Mouse (Mus musculus) layer of hippocampus, adult 9-11 months (tissue): Measurements from ENCODE around the gene Gm28635.
A peak's percentile ranks its signal among the peaks of the same experiment; 100 is the strongest.

ENCODE experiments used
- DNase-seq: peaks from one replicate; pipeline ENCODE4 v3.0.0; 2022

The Gm28635 gene

DNA sequence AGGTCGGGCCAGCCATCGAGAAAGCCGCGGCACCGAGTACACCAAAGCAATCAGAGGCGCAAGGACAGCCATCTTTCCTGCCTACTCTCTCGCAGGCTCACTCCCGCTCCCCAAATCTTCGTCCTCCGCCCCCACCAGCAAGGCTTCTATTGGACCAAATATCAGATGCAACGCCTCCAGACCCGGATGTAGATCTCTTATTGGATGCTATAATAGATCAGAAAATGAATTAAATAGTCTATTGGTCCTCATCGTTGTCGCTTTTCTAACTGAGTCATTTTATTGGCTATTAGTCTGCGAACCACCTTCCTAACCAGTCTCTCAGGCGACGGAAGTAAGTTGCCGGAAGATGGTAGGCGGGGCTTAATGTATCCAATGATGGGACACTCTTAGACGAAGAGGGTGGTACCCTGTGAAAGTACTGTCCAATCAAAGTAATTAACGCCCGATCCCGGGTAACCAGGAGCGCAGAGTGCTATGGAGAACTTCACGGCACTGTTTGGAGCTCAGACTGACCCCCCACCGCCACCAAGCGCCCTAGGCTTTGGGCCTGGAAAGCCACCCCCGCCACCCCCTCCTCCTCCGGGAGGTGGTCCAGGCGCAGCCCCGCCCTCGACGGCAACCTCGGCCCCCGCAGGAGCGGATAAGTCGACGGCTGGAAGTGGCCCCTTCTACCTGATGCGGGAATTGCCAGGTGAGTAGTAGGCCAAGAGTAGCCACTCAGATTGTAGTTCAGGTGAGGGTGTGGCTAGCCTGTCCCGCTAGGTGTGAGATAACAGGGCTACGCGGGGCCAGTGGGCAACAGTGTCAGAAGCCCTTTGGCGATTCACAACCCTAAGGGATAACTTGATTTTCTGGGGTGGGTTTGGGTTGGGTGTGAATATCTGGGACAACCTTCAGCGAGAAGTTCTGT lies at the start of gene Gm28635, which contains the start of gene Med19:
Gene Gm28635, minus strand, starts transcription at position 74 of the 913 bp plus-strand sequence.
Gene Med19, plus strand, starts transcription at position 435 of the 913 bp plus-strand sequence.
- DNase-seq, result peak; percentile 99

DNA sequence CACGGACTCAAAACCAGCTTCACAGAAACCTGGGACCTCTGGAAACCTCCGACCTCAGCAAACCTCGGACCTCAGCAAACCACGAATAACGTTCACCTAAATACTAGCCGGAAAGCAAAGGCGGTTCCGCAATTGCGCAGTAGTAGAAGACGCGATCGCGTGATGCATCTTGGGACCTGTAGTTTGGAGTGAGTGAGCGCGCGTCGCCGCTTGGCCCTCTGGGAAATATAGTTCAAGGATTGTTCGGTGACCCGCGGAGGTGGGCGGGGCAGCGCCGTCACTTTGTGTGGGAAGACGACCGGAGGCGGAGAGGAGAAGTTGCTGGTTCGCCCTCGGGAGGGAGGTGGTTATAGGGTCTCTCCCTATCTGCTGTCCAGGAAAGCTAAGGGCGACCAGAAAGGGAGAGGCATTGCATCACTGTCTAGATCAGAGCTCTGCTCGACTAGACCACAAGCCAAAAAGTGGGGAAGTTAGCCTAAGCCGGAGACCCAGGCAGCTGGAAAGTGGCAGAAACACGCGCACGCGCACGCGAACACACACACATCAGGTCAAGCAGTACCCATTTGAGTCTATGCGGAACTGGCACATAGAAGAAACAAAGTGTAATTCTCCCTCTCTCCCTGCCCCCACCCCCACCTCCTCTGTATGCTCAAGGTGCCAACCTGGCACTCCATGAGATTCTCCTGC lies 49.5 kb upstream of the Gm28635 start, which contains the start of gene Clp1:
Gene Clp1, minus strand, starts transcription at position 179 of the 687 bp plus-strand sequence.
- DNase-seq, result peak; percentile 97

DNA sequence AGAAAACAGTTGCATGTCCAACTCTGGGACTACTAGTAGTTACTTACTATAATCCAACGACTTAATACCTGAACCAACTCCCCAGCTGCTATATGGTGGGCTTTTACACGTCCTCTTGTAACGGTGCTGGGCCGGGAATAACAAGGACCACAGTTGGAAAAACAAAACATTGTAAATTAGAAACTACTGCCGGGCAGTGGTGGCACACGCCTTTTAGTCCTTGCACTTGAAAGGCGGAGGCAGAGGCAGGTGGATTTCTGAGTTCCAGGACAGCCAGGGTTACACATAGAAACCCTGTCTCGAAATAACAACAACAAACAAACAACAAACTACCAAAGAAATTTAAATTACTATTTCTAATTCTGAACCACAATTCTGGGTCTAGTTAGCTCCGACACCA lies 48.9 kb upstream of the Gm28635 start:
- DNase-seq, result no peak

DNA sequence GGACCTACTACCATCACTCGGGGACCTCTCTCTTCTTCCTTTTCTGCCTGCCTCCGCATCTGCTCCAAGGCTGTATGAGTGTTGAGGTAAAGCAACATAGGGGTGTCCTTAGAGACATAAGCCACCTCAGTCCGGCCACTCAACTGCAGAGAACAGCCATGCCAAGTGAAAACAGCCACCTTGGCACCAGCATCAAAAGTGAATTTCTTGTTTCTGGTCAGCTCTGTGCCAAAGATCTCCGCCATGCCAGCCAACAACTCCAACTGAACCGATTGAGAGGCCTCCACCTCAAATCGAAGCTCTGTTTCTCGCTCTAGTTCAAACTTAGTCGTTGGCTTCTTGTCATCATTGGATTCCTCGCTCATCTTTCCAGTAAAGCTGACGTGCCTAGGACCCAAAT lies 47.9 kb upstream of the Gm28635 start:
- no peak for DNase-seq

DNA sequence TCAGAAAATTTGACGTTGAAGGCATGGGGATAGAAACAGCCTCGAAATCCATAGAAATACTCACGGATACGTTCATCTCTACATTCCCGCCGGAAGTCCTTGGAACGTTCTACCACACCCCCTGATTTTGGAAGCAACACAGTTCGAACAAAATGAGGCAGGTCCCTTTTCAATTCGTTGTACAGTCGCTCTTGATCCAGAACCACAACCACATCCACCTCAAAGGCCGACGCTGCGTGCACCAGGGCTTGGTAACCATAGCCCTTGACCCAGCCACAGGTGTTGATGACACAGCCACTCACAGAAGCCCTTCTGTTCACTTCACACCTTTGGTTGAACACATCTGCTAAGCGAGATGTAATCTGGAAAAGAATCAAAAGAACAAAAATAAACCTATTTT lies 46.0 kb upstream of the Gm28635 start:
- no peak for DNase-seq

DNA sequence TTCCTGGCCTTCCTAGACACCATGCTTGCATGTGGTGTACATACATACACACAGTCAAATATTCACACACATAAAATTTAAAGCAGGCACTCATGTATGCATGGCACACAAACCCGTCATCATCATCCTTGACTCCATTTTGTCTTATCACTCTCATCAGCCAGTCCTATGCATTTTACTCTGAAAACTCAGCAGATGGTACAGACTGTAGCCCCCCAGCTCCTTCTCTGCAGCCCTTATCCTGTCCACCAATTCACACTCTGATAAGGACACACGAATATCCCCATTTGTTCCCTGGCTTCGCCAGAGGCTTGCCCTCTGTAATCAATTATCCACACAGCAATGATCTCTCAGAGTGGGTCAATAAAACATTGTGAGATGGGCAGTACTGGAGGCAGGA lies 43.3 kb upstream of the Gm28635 start:
- DNase-seq, result no peak

DNA sequence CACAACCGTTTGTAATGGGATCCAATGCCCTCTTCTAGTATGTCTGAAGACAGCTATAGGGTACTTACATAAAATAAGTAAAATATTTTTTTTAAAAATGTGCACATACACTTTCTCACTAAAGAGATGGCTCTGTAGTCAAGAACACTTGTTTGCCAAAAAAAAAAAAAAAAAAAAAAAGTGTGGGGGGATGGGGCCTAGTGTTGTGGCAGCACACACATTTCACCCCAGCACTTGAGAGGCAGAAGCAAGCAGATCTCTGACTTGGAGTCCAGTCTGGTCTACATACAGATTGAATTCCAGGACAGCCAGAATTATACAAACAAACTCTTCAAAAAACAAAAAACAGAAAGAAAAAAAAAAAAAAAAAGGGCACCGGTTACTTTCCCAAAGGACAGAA lies 42.9 kb upstream of the Gm28635 start:
- DNase-seq, result no peak

DNA sequence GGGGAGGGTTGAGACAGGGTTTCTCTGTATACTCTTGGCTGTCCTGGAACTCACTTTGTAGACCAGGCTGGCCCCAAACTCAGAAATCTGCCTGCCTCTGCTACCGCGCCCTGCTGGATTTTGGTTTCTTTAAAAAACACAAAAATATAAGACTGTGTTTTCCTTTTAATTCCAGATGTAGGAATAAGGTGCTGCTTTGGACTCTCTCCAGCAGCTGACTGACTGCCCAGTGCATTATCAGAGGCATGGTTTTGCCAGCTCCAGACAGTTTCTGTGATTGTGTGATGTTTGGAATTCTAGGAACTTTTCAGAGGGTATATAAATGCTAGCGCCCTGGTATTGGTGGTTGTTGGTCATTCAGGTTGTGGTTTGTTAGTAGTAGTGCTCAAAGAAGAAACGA lies 39.5 kb upstream of the Gm28635 start:
- DNase-seq, result no peak

DNA sequence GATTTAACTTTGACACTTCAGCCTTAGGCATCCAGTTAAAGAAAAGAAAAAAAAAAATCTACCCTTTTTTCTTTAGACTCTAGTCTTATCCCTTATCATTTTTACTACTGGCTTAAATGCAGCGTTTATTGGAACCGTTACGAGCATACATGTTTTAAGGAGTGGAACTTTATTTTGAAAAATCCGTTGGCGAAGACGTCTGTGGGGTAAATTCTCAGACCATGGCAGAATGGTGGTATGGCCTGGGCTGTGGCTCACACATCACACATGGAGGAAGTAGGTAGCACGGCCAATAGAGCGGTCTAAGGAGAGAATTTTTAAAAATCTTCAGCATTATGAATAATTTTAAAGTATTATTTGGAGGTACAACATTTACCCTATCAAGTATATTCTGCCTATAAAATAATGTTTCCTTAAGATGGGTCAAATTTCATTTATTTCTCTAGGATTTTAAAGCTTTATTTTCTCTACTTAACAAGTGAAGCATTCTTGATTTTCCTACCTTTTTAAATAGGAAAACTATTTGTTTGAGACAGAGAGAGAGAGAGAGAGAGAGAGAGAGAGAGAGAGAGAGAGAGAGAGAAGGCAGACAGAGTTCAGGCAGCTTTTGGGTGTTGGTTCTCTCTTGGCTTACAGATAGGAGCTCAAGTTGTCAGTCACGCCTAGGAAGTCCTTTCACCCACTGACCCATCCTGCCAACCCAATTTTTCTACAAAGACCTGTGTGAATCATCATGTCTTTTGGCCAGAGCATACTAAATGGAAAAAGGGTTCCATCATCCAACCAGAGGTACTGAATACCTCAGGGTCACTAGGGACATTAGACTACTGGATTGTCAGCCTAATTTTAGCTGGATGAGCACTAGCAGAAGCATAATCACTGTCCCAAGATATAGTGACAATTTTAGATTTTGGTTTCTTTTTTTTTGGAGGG lies 38.8 kb upstream of the Gm28635 start:
- no peak for DNase-seq

DNA sequence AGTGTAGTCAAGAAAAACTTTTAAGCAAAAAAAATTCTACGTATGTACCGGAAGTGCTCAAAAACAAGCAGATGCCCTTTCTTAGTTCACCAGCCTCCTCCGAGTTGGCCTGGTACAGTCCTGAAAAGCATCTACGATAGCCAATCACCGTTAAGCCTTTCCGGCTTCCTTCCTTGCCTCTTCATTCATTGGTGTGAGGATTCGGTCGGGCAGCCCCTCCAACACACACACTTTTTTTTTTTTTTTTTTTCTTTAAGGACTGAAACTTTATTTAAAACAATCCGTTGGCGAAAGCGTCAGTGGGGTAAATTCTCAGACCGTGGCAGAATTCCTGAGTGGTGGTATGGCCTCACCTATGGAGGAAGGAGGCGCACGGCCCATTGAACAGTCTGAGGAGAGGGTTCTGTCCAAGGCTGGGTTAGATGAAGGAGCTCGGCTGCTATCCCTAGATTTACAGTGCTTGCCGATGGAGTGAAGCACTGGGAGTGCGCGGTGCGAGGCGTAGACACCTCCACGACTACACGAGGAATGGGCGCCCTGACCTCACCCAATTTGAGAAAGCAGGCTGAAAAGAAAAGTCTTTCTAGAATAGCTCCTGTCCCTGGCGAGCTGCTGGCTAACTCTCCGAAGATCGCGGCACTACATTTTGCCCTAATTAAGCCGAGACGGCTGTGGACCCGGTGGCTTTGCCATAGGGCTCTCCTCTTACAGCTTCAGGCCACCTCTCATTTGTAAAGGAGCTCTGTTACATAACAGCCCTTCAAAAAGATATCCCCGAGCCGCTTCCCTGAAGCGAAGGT lies 37.9 kb upstream of the Gm28635 start:
- DNase-seq, result peak; percentile 97

DNA sequence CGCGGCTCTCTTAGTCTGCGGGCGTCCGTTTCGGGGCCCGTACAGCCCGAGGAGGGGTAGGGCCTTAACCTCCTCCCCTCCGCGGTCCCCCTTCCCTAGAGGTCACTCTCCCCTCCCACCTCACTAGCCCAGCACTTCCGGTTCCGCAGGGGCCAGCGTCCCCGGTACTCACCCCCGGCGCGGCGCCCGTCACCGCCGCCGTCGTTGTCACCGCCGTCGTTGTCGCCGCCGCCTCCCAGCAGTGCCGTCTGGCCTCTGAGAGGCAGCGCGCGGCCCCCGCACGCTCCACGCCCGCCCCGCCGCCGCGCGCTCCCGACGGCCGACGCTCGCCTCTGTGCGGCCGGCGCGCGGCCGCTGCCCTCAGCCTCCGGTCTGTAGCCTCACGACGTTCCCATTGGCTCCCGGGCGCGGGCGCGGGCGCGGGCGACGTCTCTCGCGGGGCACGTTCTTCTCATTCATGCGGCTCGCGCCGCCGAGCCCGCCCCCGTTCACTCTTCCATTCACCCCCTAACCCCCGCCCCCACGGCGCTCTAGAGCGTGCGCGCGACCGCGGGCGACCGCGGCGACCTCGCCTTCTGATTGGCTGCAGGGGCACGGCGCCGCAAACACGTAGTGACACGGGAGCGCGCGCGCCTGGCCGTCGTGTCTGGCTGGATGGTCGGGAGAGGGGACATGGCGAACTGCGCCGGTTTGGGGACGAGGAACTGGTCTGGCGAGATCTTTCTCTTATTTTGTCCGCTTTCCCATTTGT lies 37.1 kb upstream of the Gm28635 start, which contains the start of gene Zdhhc5:
Gene Zdhhc5, minus strand, starts transcription at position 370 of the 751 bp plus-strand sequence.
- DNase-seq, result peak; percentile 99

DNA sequence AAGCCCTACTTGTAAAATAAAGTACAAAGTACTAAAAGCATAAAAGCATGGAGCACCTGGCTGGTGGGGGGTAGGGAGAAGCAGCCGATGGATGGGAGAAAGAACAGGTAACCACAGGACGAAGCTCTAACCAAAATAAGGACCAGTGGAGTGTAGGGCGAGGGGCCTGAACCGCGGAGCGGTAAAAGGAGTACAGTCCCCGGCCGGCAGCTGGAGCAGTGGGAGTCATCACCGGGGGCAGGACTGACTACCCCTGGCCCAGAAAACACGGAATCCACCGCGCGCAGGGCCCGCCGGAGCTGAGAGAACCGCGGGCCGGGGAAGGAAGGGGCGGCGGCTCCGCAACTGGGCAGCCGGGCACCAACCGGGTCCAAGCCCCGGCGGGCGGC lies 36.6 kb upstream of the Gm28635 start:
- DNase-seq, result no peak

DNA sequence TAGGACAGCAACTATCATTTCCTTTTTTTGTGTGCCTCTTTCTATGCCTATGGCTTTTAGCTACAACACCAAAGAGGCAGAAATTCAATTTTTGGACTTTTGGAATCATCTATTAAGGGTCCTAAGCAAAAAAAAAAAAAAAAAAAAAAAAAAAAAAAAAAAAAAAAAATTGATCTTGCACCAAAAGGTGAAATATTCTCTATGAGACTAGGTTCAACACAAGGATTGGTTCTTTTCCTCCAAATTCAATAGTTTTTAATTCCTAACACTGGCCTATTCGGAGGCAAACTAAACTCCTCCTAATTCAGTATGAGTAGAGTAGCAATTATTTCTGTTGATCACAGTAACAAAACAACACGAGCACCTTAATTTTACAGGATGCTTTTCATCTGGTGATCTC lies 34.1 kb upstream of the Gm28635 start:
- DNase-seq, result no peak

DNA sequence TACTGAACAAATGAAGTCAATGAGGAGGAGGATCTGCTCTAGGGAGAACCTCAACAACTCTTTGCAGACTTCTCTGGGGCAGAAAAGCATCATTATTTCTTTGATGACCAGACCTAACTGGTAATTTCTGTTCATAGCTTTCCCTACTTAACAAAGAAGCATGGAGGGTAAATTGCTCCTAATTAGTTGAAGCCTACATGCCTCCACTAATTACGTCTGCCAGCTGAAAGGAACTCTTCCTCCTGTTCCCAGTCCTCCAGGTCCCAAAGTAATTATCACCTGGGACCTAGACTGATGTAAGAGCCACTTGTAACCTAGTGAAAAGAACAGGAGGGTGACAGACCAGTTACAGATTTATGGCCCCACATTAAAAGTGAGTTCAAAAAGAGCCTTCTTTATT lies 29.7 kb upstream of the Gm28635 start:
- DNase-seq, result no peak

DNA sequence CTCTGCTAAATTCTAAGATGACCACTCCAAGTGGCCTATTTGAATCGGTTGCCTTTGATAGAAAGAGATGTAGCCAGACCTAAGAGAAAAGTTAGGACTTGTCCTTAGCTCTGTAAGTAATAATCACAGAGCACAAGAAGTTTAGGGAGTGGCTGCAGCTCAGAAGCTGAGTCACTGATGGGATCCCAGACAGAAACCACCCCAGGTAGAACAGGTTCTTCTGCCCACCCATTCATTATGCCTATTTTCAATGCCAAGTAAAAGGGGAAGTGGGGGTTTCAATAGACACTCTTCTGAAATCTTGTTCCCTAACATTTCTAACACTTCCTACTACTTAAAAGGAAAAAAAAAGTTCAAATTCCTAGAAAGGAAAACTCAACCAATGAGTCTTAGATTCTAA lies 27.5 kb upstream of the Gm28635 start:
- no peak for DNase-seq

DNA sequence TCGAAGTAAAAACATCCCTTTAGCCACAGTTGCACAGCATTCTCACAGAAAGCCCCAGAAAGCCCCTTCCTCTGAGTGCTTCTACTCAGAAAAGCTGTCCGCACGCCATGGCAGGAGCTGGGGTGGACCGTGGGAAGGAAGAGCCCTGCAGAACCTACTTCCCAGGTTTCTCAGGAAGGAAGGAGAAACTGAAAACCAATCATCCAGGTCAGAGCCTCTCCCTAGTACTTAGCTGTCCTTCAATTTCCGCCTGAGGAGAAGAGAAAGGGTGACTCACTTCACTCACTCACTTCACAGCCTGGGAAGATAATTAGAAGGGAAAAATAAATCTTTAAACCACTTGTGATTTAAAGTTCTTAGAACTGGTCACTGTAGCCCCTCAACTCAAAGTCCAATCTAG lies 26.5 kb upstream of the Gm28635 start:
- DNase-seq, result no peak

DNA sequence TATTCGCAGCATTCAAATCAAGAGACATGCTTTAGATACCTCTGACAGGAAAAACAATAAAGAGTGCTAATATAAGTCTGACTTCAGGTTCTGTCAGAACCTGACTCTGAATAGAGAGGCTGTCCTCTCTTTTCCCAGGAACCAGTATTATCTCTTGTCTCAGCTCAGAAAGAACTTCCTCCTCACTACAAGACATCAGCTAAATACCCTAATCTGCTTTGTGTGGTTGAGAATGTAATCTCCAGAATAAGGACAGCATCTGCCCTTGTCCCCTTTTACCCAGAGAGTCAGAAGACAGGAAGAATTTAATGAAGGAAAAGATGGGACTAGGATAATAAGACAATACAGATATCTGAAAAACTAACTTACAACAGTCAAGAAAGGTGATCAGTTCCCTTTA lies 25.7 kb upstream of the Gm28635 start:
- DNase-seq, result no peak

DNA sequence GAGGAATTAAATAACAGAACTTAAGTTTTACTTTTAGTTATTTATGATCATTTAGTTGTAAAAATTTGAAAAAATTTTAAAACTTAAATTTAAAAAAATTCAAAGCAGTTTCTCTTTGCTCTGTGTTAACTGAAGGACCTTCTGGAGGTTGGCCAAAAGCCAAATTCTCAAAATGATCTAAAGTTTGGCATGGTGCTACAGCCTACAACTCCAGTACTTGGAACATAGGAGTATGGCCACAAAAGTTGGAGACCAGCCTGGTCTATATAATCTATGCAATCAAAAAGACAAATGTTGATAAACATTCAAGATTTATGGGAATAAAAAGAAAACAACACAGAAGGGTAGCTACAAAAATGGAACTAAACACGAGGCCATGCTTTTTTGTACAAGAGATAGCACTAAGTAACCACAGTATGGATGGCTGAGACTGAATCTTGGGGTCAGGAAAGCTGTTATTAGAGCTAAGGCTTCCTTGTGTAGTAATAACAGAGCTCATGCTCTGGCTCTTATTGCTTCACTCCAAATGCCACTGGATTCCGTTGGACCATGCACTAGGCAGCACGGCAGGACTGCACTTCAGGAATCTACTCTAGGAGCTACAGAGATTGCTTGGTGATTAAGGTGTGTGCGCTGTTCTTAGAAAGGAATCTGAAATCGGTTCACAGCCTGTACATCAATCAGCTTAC lies 17.3 kb upstream of the Gm28635 start:
- DNase-seq, result no peak

DNA sequence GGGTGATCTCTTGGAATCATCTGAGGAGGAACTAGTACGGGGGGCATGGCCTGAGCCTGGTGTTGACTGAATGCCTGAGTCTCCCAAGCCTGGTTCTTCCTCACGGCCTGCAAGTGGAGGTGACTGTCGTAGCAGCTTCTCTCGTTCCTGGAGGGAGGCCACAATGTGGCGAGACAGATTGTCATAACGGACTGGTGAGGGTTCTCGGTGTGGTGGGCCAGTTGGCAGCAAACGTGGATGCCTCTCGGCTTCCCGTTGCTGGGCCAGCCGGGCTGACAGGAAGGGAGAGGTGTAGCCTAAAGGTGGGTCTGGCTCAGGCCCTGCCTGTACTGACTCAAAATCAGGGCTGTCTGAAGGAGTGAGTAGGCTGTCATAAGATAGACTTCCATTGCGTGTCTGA lies 12.2 kb upstream of the Gm28635 start:
- DNase-seq, result no peak

DNA sequence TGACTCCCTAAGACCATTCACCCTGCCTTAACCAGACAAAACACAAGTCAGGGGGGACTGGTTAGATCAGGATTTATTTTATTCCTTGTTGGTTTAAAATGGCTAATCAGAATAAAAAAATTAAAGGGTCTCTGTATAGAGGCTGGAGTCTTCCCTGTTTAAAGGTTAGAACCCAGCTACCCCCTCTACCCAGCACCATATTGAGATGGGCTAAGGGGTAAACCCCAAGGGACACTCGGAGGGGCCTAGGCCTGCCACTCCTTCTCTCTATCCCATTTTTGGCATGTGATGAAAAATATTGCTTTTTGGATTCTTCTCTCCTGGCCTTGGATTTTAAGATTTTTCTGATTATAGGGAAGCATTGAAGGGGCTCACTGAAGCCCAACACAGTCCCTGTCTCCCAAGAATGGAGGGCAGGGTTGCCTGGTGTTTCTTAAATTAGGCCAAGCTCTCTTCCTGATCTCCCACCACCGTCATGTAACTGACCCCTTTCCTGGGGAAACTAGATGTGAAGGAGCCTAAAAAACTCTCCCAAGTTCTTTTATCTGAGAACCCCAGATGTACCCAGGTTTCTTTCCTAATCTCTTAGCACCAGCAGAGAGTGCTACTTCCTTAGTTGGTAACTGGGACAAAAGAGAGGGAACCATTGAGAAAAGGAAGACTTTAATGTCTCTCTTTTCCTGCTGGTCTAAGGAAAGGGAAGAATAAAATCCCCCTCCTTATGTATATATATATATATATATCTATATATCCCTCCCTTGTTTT lies 10.4 kb upstream of the Gm28635 start:
- no peak for DNase-seq
